ENCODE assay signal across 8 mouse cellular contexts in genomic region chr2:29618926-29619483, GRCm38 (mm10). TPM values are rescaled to one million over a fixed set of nuclear protein-coding genes. Genes with fewer than 3 reads are reported as not detected.
A peak's percentile ranks its signal among the peaks of the same experiment; 100 is the strongest.
DNase-seq lines count a peak whose midpoint lies in the region; ATAC-seq and TF ChIP-seq lines count a peak whose summit lies in the region.

No protein-coding gene starts in this region.

- no peak overlapping the region for H3K27ac ChIP-seq in intestine, embryonic 14.5 days (ENCODE audit: low read depth)
- no peak overlapping the region for H3K27ac ChIP-seq in intestine, embryonic 15.5 days
- no peak overlapping the region for H3K27ac ChIP-seq in MEL (ENCODE audit: control insufficient read depth, low read depth, low read length)
- no peak overlapping the region for H3K27ac ChIP-seq in forebrain, embryonic 13.5 days
- H3K27ac ChIP-seq in liver, embryonic 13.5 days = no peak overlapping the region

- H3K36me3 ChIP-seq in intestine, embryonic 14.5 days (ENCODE audit: control insufficient read depth, insufficient read depth, low read length) = no peaks in the 10 kb centered on the region
- no peaks in the 10 kb centered on the region for H3K36me3 ChIP-seq in intestine, embryonic 15.5 days
- H3K36me3 ChIP-seq in MEL (ENCODE audit: control insufficient read depth in 1 of 2, insufficient read depth in 2 of 2, low read length in 2 of 2) = peaks cover 0 to 20% of the 10 kb centered on the region in 2 experiments; a peak in 2 of 4 replicates
- H3K36me3 ChIP-seq in forebrain, embryonic 13.5 days (ENCODE audit: poor library complexity, severe bottlenecking) = no peaks in the 10 kb centered on the region
- H3K36me3 ChIP-seq in liver, embryonic 13.5 days = no peaks in the 10 kb centered on the region; the same call in 1 of the 2 replicates

- no peak overlapping the region for H3K4me2 ChIP-seq in intestine, embryonic 14.5 days (ENCODE audit: low read length)
- no peak overlapping the region; the same call in 1 of the 2 replicates for H3K4me2 ChIP-seq in intestine, embryonic 15.5 days (replicated peaks)
- H3K4me2 ChIP-seq in forebrain, embryonic 13.5 days = peak overlapping the region; percentile 23
- peak overlapping the region; percentile 89 for H3K4me2 ChIP-seq in liver, embryonic 13.5 days

- H3K9me3 ChIP-seq in intestine, embryonic 14.5 days (ENCODE audit: control insufficient read depth, low read length) = no peaks in the 10 kb centered on the region
- H3K9me3 ChIP-seq in intestine, embryonic 15.5 days = no peaks in the 10 kb centered on the region
- H3K9me3 ChIP-seq in MEL (replicated peaks; ENCODE audit: insufficient read depth, low read length) = no peaks in the 10 kb centered on the region
- H3K9me3 ChIP-seq in forebrain, embryonic 13.5 days (replicated peaks) = no peaks in the 10 kb centered on the region
- H3K9me3 ChIP-seq in liver, embryonic 13.5 days (replicated peaks) = no peaks in the 10 kb centered on the region

- H3K4me1 ChIP-seq in intestine, embryonic 14.5 days (replicated peaks; ENCODE audit: control insufficient read depth, insufficient read depth, low read length) = peaks cover 18% of the 10 kb centered on the region; the same call in 1 of the 2 replicates
- H3K4me1 ChIP-seq in intestine, embryonic 15.5 days (replicated peaks) = peaks cover 27% of the 10 kb centered on the region
- H3K4me1 ChIP-seq in MEL (ENCODE audit: control insufficient read depth in 1 of 2, insufficient read depth in 2 of 2, low read length in 2 of 2) = peaks cover 0 to 27% of the 10 kb centered on the region in 2 experiments; a peak in 3 of 4 replicates
- H3K4me1 ChIP-seq in forebrain, embryonic 13.5 days = peaks cover 29% of the 10 kb centered on the region
- peaks cover 42% of the 10 kb centered on the region for H3K4me1 ChIP-seq in liver, embryonic 13.5 days (replicated peaks)

- H3K9ac ChIP-seq in intestine, embryonic 14.5 days (ENCODE audit: low read length) = no peak overlapping the region
- H3K9ac ChIP-seq in intestine, embryonic 15.5 days = no peak overlapping the region
- H3K9ac ChIP-seq in MEL (ENCODE audit: control insufficient read depth, low read depth, low read length, poor library complexity, severe bottlenecking) = peak overlapping the region; percentile 46
- no peak overlapping the region for H3K9ac ChIP-seq in forebrain, embryonic 13.5 days
- no peak overlapping the region for H3K9ac ChIP-seq in liver, embryonic 13.5 days

- no peak for TF ChIP-seq RAD21 in MEL (IDR thresholded peaks at IDR 0.05; ENCODE audit: low read depth, low read length)

- no peak for DNase-seq in intestine, embryonic 14.5 days (ENCODE audit: low spot score)
- DNase-seq in MEL (ENCODE audit: low read depth, low spot score) = no peak
- no peak for DNase-seq in liver, embryonic 13.5 days
- DNase-seq in left cerebral cortex, adult 11 months (ENCODE audit: low spot score) = no peak
- DNase-seq in spleen, postnatal 10 days (ENCODE audit: low spot score in 2 of 2) = no peak
- DNase-seq in layer of hippocampus, postnatal 14 days (ENCODE audit: low spot score in 2 of 2) = no peak

- no peak for TF ChIP-seq EP300 in MEL (IDR thresholded peaks at IDR 0.05; ENCODE audit: low read depth in 1 of 2, low read length in 2 of 2)

- no peaks in the 10 kb centered on the region for H3K27me3 ChIP-seq in intestine, embryonic 14.5 days (replicated peaks; ENCODE audit: control insufficient read depth, insufficient read depth, low read length)
- H3K27me3 ChIP-seq in intestine, embryonic 15.5 days (replicated peaks) = no peaks in the 10 kb centered on the region
- peaks cover 0 to 3% of the 10 kb centered on the region in 2 experiments; a peak in 2 of 4 replicates for H3K27me3 ChIP-seq in MEL (ENCODE audit: control insufficient read depth in 1 of 2, insufficient read depth in 2 of 2, low read length in 2 of 2)
- H3K27me3 ChIP-seq in forebrain, embryonic 13.5 days = no peaks in the 10 kb centered on the region
- no peaks in the 10 kb centered on the region for H3K27me3 ChIP-seq in liver, embryonic 13.5 days

- WGBS in intestine, embryonic 14.5 days = 62% methylated on average over 8 of the region's 8 CpGs
- 63% methylated on average over 8 of the region's 8 CpGs for WGBS in intestine, embryonic 15.5 days
- 60% methylated on average over 8 of the region's 8 CpGs for WGBS in forebrain, embryonic 13.5 days
- 53% methylated on average over 8 of the region's 8 CpGs for WGBS in liver, embryonic 13.5 days (ENCODE audit: insufficient replicate concordance)

- peak overlapping the region; percentile 89; the same call in 1 of the 2 replicates for H3K4me3 ChIP-seq in intestine, embryonic 14.5 days (ENCODE audit: low read depth, low read length)
- no peak overlapping the region for H3K4me3 ChIP-seq in intestine, embryonic 15.5 days (replicated peaks)
- peak overlapping the region; percentile 22 to 40; a peak in 3 of 4 replicates for H3K4me3 ChIP-seq in MEL (ENCODE audit: control insufficient read depth in 1 of 2, insufficient read depth in 1 of 2, low read depth in 2 of 2, low read length in 2 of 2)
- peak overlapping the region; percentile 79; the same call in 1 of the 2 replicates for H3K4me3 ChIP-seq in forebrain, embryonic 13.5 days
- H3K4me3 ChIP-seq in liver, embryonic 13.5 days (replicated peaks) = peak overlapping the region; percentile 83

- TF ChIP-seq CTCF in MEL (IDR thresholded peaks at IDR 0.05 in 2 of 3, conservative IDR thresholded peaks at IDR 0.05 in 1 of 3; ENCODE audit: control insufficient read depth in 1 of 3, insufficient read depth in 1 of 3, low read depth in 2 of 3, low read length in 3 of 3, poor library complexity in 1 of 3, severe bottlenecking in 1 of 3) = no peak

- H3K79me2 ChIP-seq in MEL (ENCODE audit: control insufficient read depth, insufficient read depth, low read length, poor library complexity) = peaks cover 42% of the 10 kb centered on the region

- no peak for TF ChIP-seq POLR2A in MEL (IDR thresholded peaks at IDR 0.05; ENCODE audit: control insufficient read depth in 1 of 2, insufficient read depth in 1 of 2, low read depth in 1 of 2, low read length in 2 of 2, poor library complexity in 1 of 2)

- ATAC-seq in intestine, embryonic 14.5 days (replicated peaks; ENCODE audit: low FRiP score, low TSS enrichment, low read depth) = peak; percentile 22
- ATAC-seq in intestine, embryonic 15.5 days = no peak; the same call in 1 of the 2 replicates
- peak; percentile 60 for ATAC-seq in forebrain, embryonic 13.5 days
- ATAC-seq in liver, embryonic 13.5 days (ENCODE audit: low read depth) = no peak

TF ChIP-seq in MEL, 35 proteins besides CTCF, POLR2A, EP300 and RAD21:
- TF ChIP-seq RCOR1 (IDR thresholded peaks at IDR 0.05; ENCODE audit: low read depth, low read length) (0 out of 2 replicates have a peak, but pooled peaks have one; percentile 51), USF2 (IDR thresholded peaks at IDR 0.05; ENCODE audit: borderline replicate concordance in 1 of 2, insufficient read depth in 1 of 2, low read depth in 1 of 2, low read length in 2 of 2) (no peak), MXI1 (IDR thresholded peaks at IDR 0.05; ENCODE audit: low read depth, low read length) (no peak), MAX (IDR thresholded peaks at IDR 0.05; ENCODE audit: low read length) (no peak), KAT2A (conservative IDR thresholded peaks at IDR 0.05; ENCODE audit: low read depth, low read length) (no peak)
TF ChIP-seq in MEL: peak in this region for 1.

RNA-seq across cellular contexts. Expression of gene Rapgef1, which starts 0.5 kb away (rescaled TPM):
- 15.1 and 15.7 TPM in 2 replicates for polyA plus RNA-seq in intestine, embryonic 14.5 days (2014; fragmentation: Nextera tagmentation; extraction: Ambion mirVana)
- polyA plus RNA-seq in intestine, embryonic 15.5 days (2015; fragmentation: Nextera tagmentation; extraction: Ambion mirVana) = 11.8 and 12.3 TPM in 2 replicates
- total RNA-seq in MEL (2012; rRNA removed) = 69.7 and 77.0 TPM in 2 replicates
- 10 to 100 TPM; 57.2 to 88.3 TPM for polyA plus RNA-seq in MEL (2012; ENCODE audit: insufficient read depth in 1 of 2, insufficient read length in 2 of 2, low read depth in 1 of 2, low replicate concordance in 2 of 2, missing spikeins in 1 of 2)
- polyA plus RNA-seq in forebrain, embryonic 13.5 days (2015; fragmentation: Nextera tagmentation; extraction: Ambion mirVana) = 17.8 and 19.2 TPM in 2 replicates
- polyA plus RNA-seq in liver, embryonic 13.5 days (2015; fragmentation: Nextera tagmentation; extraction: Ambion mirVana) = 5.3 and 5.4 TPM in 2 replicates
- 100 to 1,000 TPM; 118 to 128 TPM for total RNA-seq in layer of hippocampus, postnatal 14 days (2021)

Comparison
In these comparisons a context has a peak if more than half of its experiments do, and no peak if none do; other contexts are left out.
1. ATAC-seq: peak in intestine, embryonic 14.5 days (single experiment) and forebrain, embryonic 13.5 days (single experiment); none in intestine, embryonic 15.5 days (single experiment) and liver, embryonic 13.5 days (single experiment).
2. H3K4me2 ChIP-seq: peak in forebrain, embryonic 13.5 days (single experiment) and liver, embryonic 13.5 days (single experiment); none in intestine, embryonic 14.5 days (single experiment) and intestine, embryonic 15.5 days (single experiment).